Mouse (Mus musculus) ZHBTc4 (cell line): ENCODE measurements at regions not wholly inside any gene's neighbourhood (a gene's known extent, or its start where the extent isn't known, plus 50 kb on each side); places are given as distances from the start of the nearest gene placed in this dataset.

Source experiments
- DNase-seq: peaks from one replicate; pipeline ENCODE4 v3.0.0-alpha.2; 2011; ENCODE audit warnings: low read depth, low spot score

GRCm38 (mm10) chr7:110679916-110680315, 52.5 kb downstream of the Adm start:
- DNase-seq = no peak

DNA sequence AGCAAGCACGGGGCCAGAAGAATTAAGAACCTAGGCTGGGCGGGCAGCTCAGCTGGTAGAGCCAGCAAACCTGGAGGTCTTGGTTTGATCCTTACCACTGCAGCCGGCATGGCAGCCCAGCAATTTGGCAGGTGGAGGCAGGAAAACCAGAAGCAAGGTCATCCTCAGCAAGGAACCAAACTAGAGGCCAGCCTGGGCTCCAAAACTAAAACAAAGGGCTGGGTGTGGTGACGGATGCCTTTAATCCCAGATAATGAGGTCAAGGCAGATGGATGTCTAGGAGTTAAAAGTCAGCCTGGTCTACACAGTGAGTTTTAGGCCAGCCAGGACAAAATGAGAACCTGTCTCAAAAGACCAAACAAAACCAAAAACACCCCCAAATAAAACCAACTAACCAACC, 55.5 kb downstream of the Adm start:
- peak; percentile 50 for DNase-seq

- DNase-seq = peak; percentile 83
Measured at GRCm38 (mm10) chr7:110688884-110689681, 61.6 kb downstream of the Adm start.

GRCm38 (mm10) chr7:110690241-110690640, 62.8 kb downstream of the Adm start:
- no peak for DNase-seq

DNA sequence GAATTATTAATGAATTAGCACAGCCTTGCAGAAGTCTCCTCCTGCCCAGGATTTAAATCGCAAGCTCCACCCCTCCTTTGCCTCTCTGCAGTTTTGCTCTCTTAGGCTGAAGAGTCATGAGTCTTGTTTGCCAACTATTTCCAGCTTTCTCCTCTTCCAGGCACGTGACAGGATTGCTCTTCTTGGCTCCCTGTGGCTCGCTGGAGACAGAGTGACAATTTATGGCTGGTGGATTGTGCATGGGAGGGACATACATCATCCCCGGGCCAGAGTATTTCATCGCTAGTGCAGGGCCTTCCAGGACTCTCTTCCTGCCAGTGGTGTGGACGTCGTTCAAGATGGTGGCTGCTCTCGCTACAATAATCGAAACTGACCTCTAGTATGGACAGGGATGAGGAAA, 63.4 kb downstream of the Adm start:
- DNase-seq = no peak

DNA sequence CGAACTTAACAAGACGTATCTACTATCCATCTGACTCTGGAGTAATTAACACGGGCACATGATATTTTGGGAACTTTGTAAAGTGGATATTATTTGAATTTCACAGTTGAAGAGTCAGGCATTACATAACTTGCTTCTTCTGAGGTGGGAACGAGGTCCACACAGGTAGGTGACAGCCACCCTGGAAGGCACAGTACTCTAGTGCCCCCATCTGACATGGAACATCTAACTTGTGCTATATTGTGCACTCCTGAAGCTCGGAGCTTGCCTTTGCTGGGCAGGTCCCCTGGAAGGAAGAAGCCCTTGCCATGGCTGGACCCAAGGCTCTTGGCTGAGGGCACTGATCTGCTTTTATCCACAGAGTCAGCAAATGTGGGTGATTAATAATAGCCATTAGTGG, 66.8 kb downstream of the Adm start:
- DNase-seq = no peak

DNA sequence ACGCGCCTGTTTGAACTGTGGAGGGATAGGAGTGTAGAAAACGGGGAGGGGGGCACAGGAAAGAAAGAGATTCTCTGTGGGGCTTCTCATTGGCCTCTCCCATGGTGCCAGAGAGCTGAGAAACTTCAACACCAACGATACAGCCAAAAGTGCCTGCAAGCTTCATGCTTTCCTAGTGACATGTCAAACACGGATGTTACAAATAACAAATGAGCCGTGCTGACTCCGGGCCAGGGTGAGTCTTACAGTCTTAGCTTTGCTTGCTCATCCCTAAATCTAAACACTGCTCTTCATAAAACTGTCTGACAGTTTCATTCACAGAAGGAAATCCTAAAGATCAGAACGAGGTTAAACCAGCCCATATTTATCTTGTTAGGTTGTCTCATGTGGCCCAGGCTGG, 68.3 kb downstream of the Adm start:
- no peak for DNase-seq

DNA sequence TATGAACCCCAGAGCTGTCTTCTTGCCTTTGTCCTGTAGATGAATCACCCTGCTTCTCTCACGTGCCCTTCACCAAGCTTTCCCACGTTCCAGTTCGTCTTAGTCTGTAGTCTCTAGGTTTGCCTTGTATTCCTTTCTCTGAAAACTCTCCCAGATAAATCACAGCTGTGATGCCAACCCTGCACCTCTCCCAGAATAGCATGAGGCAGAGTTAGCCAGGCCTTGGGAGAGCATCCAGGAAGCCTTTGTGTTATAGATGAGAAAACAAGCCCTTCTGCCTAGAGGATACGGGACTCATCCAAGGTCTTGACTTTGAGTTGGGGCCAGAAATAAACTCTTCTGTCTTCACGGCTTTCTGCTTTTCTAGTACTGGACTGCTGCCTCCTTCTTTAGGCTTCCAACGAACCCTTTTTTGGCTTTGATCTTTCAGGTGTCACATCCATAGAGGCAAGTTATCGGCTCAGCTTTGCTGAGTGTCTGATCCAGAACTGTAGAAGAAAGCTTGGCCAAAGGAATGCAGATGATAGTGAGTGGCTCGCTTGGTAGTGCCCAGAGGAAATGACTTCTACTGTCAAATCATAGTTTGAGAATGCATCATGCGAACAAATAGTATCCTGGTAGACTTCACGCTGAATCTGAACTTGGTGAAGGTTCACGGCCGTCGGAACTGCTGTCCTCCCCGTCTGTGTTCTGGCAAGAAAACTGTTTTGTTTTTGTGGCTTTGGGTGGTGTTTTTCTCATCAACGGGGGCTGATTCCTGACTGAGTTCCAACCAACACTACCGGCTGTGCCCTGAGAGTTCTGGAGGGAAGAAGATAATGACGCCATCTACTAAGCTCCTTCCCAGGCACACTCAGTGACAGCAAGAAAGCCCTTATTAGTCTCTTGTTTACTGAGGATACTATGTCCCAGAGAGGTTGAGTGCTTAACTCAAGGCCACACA, 69.5 kb upstream of the Ampd3 start:
- no peak for DNase-seq

- DNase-seq = no peak
Measured at GRCm38 (mm10) chr7:110699596-110699995, 68.4 kb upstream of the Ampd3 start.

- DNase-seq = peak; percentile 41
Measured at GRCm38 (mm10) chr7:110701681-110702413, 66.2 kb upstream of the Ampd3 start.

DNA sequence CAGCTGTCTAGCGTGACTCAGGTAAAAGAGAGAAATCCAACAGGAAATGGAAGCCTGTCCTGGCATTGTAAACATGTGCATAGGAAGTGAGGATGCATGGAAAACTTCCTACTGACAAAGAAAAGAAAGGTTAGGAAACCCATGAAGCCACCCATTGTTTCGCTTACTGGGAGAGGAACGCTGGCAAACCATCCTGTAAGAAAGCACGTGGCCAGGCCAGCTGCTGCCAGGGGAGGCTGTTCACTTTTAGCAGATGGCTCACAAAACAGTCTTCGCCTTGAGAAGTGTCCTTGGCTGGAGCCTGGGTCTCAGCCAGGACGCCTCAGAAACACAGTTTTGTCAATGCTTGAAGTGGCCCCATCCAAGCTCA, 65.6 kb upstream of the Ampd3 start:
- DNase-seq = no peak

- DNase-seq = no peak
Measured at GRCm38 (mm10) chr7:110705311-110706000, 62.5 kb upstream of the Ampd3 start.

- DNase-seq = no peak
Measured at GRCm38 (mm10) chr7:110706001-110706695, 61.9 kb upstream of the Ampd3 start.

- no peak for DNase-seq
Measured at GRCm38 (mm10) chr7:110706696-110707087, 61.3 kb upstream of the Ampd3 start.

DNA sequence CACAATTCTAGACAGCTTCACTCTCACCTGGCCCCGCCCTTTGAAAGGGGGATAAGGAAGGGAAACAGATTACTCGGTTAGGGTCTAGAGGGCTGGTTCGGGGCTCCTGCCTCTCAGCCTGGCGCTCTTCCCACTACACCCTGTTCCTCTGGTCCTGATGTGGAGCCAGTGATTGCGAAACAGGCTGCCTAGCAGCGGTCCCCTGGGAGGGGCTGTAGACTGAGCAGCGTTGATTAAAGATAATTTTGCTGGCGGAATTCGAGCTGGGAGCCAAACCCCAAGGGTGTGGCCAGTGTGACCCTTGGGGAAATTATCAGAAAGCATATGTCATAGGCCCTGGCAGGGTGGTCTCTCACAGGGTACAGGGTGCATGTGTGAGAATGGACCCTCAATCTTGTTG, 59.9 kb upstream of the Ampd3 start:
- DNase-seq = no peak

DNA sequence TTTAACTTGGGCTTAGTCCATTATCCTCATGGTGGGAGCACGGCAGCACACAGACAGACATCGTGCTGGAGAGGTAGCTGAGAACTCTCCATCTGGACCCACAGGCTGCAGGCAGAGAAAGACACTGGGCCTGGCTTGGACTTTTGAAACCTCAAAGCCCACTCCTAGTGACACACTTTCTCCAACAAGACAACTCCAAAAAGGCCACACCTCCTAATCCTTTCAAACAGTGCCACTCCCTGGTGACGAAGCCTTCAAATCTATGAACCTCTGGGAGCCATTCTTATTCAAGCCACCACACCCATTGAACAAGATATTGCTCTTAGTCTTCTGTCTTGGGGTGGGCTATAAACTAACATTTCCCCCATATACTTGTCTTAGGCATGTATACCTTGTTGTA, 59.2 kb upstream of the Ampd3 start:
- DNase-seq = no peak

- no peak for DNase-seq
Measured at GRCm38 (mm10) chr7:110709606-110710005, 58.4 kb upstream of the Ampd3 start.

- no peak for DNase-seq
Measured at GRCm38 (mm10) chr7:110710256-110710962, 57.6 kb upstream of the Ampd3 start.

DNA sequence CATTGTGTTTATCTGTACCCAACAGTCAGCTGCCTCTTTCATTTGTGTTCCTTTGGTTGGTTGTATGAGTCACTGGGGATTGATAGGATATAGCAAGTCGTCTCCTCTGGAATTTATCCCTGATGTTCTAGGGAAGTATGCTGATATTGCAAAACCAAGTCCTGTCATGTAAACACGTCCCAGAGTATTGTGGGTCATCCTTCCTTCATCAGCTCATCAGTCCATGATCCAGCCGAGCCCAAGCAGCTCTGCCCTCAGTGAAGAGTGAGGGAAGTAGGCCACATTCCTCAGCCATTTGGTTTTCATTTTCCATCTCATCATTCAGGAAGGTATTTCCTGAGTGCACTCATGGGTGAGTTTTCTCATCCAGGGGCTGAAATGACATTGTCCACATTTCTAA, 54.3 kb upstream of the Ampd3 start:
- DNase-seq = no peak

DNA sequence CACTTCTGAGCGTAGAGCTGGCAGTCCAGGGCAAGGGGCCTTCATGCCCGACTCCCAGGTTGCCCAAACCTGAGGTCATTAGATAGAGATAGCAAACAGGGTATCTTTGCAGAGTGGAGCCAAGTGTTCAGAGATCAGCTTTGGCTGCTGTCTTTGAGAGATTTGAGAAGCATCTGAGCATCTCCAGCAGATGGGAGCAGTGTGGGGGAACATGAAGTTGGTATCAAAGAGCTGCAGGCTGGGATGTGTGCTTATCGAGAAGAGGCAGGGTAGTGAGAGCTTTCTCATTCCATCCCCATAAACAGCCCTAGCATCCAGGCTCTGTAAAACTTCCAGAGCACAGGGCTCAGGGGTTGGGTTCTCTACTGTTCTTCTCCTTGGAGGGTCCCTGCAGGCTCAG, 52.9 kb upstream of the Ampd3 start:
- no peak for DNase-seq
